Comparison of ENCODE assay signal across 33 mouse cellular contexts in the genomic region with DNA sequence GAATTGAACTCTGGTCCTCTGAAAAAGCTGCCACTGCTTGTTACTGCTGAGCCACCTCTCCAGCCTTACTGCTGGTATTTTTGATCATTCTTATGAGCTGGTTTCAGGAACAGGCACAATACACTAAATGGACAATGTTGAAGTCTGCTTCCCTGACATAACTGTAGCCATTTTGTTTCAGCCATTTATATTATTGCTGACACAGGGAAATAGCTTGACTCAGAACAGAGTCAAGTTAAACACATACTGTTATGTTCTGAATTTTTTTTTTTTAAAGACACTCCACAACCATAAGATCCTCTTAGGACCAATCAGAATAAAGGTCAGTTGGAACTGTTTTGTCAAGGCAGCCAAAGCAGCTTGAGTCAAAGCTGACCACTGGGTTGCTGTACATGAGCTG.
"Had no signal": no experiment of that assay in that cellular context is flagged by ENCODE, and none has a peak within 500 bp of the region (broad histone marks: within the 10 kb centered on the region; RNA-seq: fewer than 3 reads in every experiment).

No protein-coding gene starts in this region.

- H3K4me1 ChIP-seq: heart, embryonic 13.5 days; heart, embryonic 15.5 days; hindbrain, embryonic 10.5 days; hindbrain, embryonic 12.5 days; hindbrain, embryonic 13.5 days; hindbrain, embryonic 15.5 days; intestine, embryonic 15.5 days; kidney, embryonic 15.5 days had no signal

- DNase-seq: heart, postnatal 10 days; heart, postnatal 14 days; heart, postnatal 36 days; heart, postnatal 4 days; kidney, adult 11 months; kidney, adult 18-20 months; kidney, adult 2 months; kidney, adult 8-10 months; kidney, adult 9 months; kidney, postnatal 10 days; kidney, postnatal 14 days; kidney, postnatal 25 days; kidney, postnatal 36 days; kidney, postnatal 4 days; layer of hippocampus, adult 9-11 months; layer of hippocampus, postnatal 36 days had no signal

- H3K4me3 ChIP-seq: heart, embryonic 13.5 days; heart, embryonic 15.5 days; hindbrain, embryonic 10.5 days; hindbrain, embryonic 12.5 days; hindbrain, embryonic 13.5 days; hindbrain, embryonic 15.5 days; intestine, embryonic 15.5 days; kidney, embryonic 15.5 days; layer of hippocampus, adult 2 months; left cerebral cortex, adult 2 months had no signal

- ATAC-seq: hindbrain, embryonic 16.5 days; hindbrain, postnatal 0 days; inflammation-experienced regulatory T-cells, adult 6 months; intestine, embryonic 15.5 days; intestine, embryonic 16.5 days; intestine, postnatal 0 days had no signal

- H3K4me2 ChIP-seq: heart, embryonic 13.5 days; heart, embryonic 15.5 days; hindbrain, embryonic 12.5 days; hindbrain, embryonic 13.5 days; hindbrain, embryonic 14.5 days; hindbrain, embryonic 15.5 days; intestine, embryonic 15.5 days; kidney, embryonic 15.5 days had no signal

- H3K9me3 ChIP-seq: heart, embryonic 13.5 days; heart, embryonic 15.5 days; hindbrain, embryonic 13.5 days; hindbrain, embryonic 15.5 days; intestine, embryonic 15.5 days; kidney, embryonic 15.5 days had no signal

- H3K27ac ChIP-seq: heart, embryonic 13.5 days; heart, embryonic 15.5 days; hindbrain, embryonic 10.5 days; hindbrain, embryonic 12.5 days; hindbrain, embryonic 13.5 days; hindbrain, embryonic 14.5 days; hindbrain, embryonic 15.5 days; hindbrain, postnatal 0 days; intestine, embryonic 15.5 days; kidney, embryonic 15.5 days; kidney, postnatal 0 days; layer of hippocampus, adult 2 months; left cerebral cortex, adult 2 months had no signal

- H3K9ac ChIP-seq: heart, embryonic 13.5 days; heart, embryonic 15.5 days; hindbrain, embryonic 12.5 days; hindbrain, embryonic 13.5 days; hindbrain, embryonic 14.5 days; hindbrain, embryonic 15.5 days; intestine, embryonic 15.5 days; kidney, embryonic 15.5 days had no signal

- H3K27me3 ChIP-seq: heart, embryonic 13.5 days; heart, embryonic 15.5 days; hindbrain, embryonic 12.5 days; hindbrain, embryonic 13.5 days; hindbrain, embryonic 15.5 days; intestine, embryonic 15.5 days; kidney, embryonic 15.5 days had no signal
